Mouse (Mus musculus): Measurements from ENCODE around the gene Rrm2. TPM values are rescaled to one million over a fixed set of nuclear protein-coding genes. Genes with fewer than 3 reads are reported as not detected.
A peak's percentile ranks its signal among the peaks of the same experiment; 100 is the strongest.

The Rrm2 gene
- 1 to 10 TPM; 1.8 to 2.1 TPM for total RNA-seq (2021)
- 0.82 and 1.7 TPM in 2 replicates for polyA plus RNA-seq (2012; rRNA removed)
- long read RNA-seq, partial matches to known transcripts, result 0 of 3 reads
- long read RNA-seq, other reads (novel, unspliced or antisense), result 0 of 3 reads

GRCm38 (mm10) chr12:24707954-24708823 is at the start of gene Rrm2:
Gene Rrm2 (plus strand): TSS chr12:24708241.
- peak; percentile 95 to 96 for DNase-seq
- Histone ChIP-seq H3K27me3 (ENCODE audit: control insufficient read depth, insufficient read depth, low read length) (no peaks in the 10 kb centered on the region), H3K79me2 (replicated peaks; ENCODE audit: control insufficient read depth, insufficient read depth, low read length) (no peaks in the 10 kb centered on the region), H3K4me3 (peak within 1 kb of the TSS; percentile 50), H3K4me1 (ENCODE audit: control insufficient read depth, insufficient read depth, low read length) (peaks cover 7% of the 10 kb centered on the region), H3K36me3 (ENCODE audit: control insufficient read depth, insufficient read depth, low read length) (no peaks in the 10 kb centered on the region), H3K27ac (peak within 1 kb of the TSS; percentile 74), H3K9ac (ENCODE audit: low read depth, low read length) (peak within 1 kb of the TSS; percentile 87)
- TF ChIP-seq CTCF (IDR thresholded peaks at IDR 0.05) (peak; percentile 90), POLR2A (IDR thresholded peaks at IDR 0.05; ENCODE audit: insufficient read depth, low read depth, low read length) (no peak; the same call in 1 of the 2 replicates), EP300 (IDR thresholded peaks at IDR 0.05; ENCODE audit: insufficient read depth, low read depth, low read length) (no peak)
- under 1% methylated on average over 83 of the region's 83 CpGs for WGBS
- intact Hi-C loops (cut with DNase I), result loop anchor here (2.0 kb wide), 1 partner anchor 123 kb away; the partner anchor contains the start of gene Mboat2

GRCm38 (mm10) chr12:24658998-24659397 is 49.0 kb upstream of the Rrm2 start:
- intact Hi-C loops (cut with DNase I), result no loop called here
- Histone ChIP-seq H3K27me3 (ENCODE audit: control insufficient read depth, insufficient read depth, low read length) (no peaks in the 10 kb centered on the region), H3K4me3 (no peak overlapping the region), H3K4me1 (ENCODE audit: control insufficient read depth, insufficient read depth, low read length) (peaks cover 14% of the 10 kb centered on the region), H3K36me3 (ENCODE audit: control insufficient read depth, insufficient read depth, low read length) (peaks cover 46% of the 10 kb centered on the region), H3K27ac (no peak overlapping the region), H3K79me2 (replicated peaks; ENCODE audit: control insufficient read depth, insufficient read depth, low read length) (peaks cover 6% of the 10 kb centered on the region), H3K9ac (ENCODE audit: low read depth, low read length) (no peak overlapping the region)
- TF ChIP-seq CTCF (IDR thresholded peaks at IDR 0.05) (no peak), POLR2A (IDR thresholded peaks at IDR 0.05; ENCODE audit: insufficient read depth, low read depth, low read length) (no peak), EP300 (IDR thresholded peaks at IDR 0.05; ENCODE audit: insufficient read depth, low read depth, low read length) (no peak)
- DNase-seq, result no peak
- 62% methylated on average over 4 of the region's 4 CpGs for WGBS

GRCm38 (mm10) chr12:24659923-24660322 is 48.1 kb upstream of the Rrm2 start:
- H3K79me2 ChIP-seq (replicated peaks; ENCODE audit: control insufficient read depth, insufficient read depth, low read length), result peaks cover 6% of the 10 kb centered on the region
- no peaks in the 10 kb centered on the region for H3K27me3 ChIP-seq (ENCODE audit: control insufficient read depth, insufficient read depth, low read length)
- intact Hi-C loops (cut with DNase I), result no loop called here
- H3K27ac ChIP-seq, result no peak overlapping the region
- peaks cover 11% of the 10 kb centered on the region for H3K4me1 ChIP-seq (ENCODE audit: control insufficient read depth, insufficient read depth, low read length)
- H3K36me3 ChIP-seq (ENCODE audit: control insufficient read depth, insufficient read depth, low read length), result peaks cover 38% of the 10 kb centered on the region
- 88% methylated on average over 9 of the region's 9 CpGs for WGBS
- no peak for DNase-seq
- TF ChIP-seq CTCF (IDR thresholded peaks at IDR 0.05) (no peak), POLR2A (IDR thresholded peaks at IDR 0.05; ENCODE audit: insufficient read depth, low read depth, low read length) (no peak), EP300 (IDR thresholded peaks at IDR 0.05; ENCODE audit: insufficient read depth, low read depth, low read length) (no peak)
- no peak overlapping the region for H3K9ac ChIP-seq (ENCODE audit: low read depth, low read length)
- H3K4me3 ChIP-seq, result no peak overlapping the region

- Histone ChIP-seq H3K36me3 (ENCODE audit: control insufficient read depth, insufficient read depth, low read length) (peaks cover 32% of the 10 kb centered on the region), H3K27me3 (ENCODE audit: control insufficient read depth, insufficient read depth, low read length) (no peaks in the 10 kb centered on the region), H3K79me2 (replicated peaks; ENCODE audit: control insufficient read depth, insufficient read depth, low read length) (peaks cover 4% of the 10 kb centered on the region), H3K4me1 (ENCODE audit: control insufficient read depth, insufficient read depth, low read length) (peaks cover 10% of the 10 kb centered on the region), H3K9ac (ENCODE audit: low read depth, low read length) (no peak overlapping the region), H3K4me3 (no peak overlapping the region), H3K27ac (no peak overlapping the region)
- WGBS, result 44% methylated on average over 4 of the region's 4 CpGs
- TF ChIP-seq CTCF (IDR thresholded peaks at IDR 0.05), result no peak
- peak; percentile 31; the same call in 1 of the 2 replicates for TF ChIP-seq EP300 (IDR thresholded peaks at IDR 0.05; ENCODE audit: insufficient read depth, low read depth, low read length)
- peak in 1 of 2 experiments; percentile 45 for DNase-seq
- intact Hi-C loops (cut with DNase I), result no loop called here
Measured at GRCm38 (mm10) chr12:24661100-24661499, 46.9 kb upstream of the Rrm2 start.

GRCm38 (mm10) chr12:24662131-24662530 is 45.9 kb upstream of the Rrm2 start:
- H3K36me3 ChIP-seq (ENCODE audit: control insufficient read depth, insufficient read depth, low read length), result peaks cover 23% of the 10 kb centered on the region
- TF ChIP-seq EP300 (IDR thresholded peaks at IDR 0.05; ENCODE audit: insufficient read depth, low read depth, low read length) (no peak), POLR2A (IDR thresholded peaks at IDR 0.05; ENCODE audit: insufficient read depth, low read depth, low read length) (no peak), CTCF (IDR thresholded peaks at IDR 0.05) (no peak)
- intact Hi-C loops (cut with DNase I), result no loop called here
- no peak for DNase-seq
- peaks cover 4% of the 10 kb centered on the region for H3K79me2 ChIP-seq (replicated peaks; ENCODE audit: control insufficient read depth, insufficient read depth, low read length)
- no peak overlapping the region for H3K27ac ChIP-seq
- no peaks in the 10 kb centered on the region for H3K27me3 ChIP-seq (ENCODE audit: control insufficient read depth, insufficient read depth, low read length)
- H3K4me1 ChIP-seq (ENCODE audit: control insufficient read depth, insufficient read depth, low read length), result peaks cover 7% of the 10 kb centered on the region
- no peak overlapping the region for H3K9ac ChIP-seq (ENCODE audit: low read depth, low read length)
- H3K4me3 ChIP-seq, result no peak overlapping the region
- 82% methylated on average over 5 of the region's 5 CpGs for WGBS

GRCm38 (mm10) chr12:24680096-24680491 is 27.9 kb upstream of the Rrm2 start:
- intact Hi-C loops (cut with DNase I), result loop anchor here (2.0 kb wide), 2 partner anchors 17 to 27 kb away; no protein-coding TSS in a partner anchor
- Histone ChIP-seq H3K27ac (peak overlapping the region; percentile 88), H3K9ac (ENCODE audit: low read depth, low read length) (peak overlapping the region; percentile 85), H3K36me3 (ENCODE audit: control insufficient read depth, insufficient read depth, low read length) (no peaks in the 10 kb centered on the region), H3K4me3 (peak overlapping the region; percentile 59), H3K27me3 (ENCODE audit: control insufficient read depth, insufficient read depth, low read length) (no peaks in the 10 kb centered on the region), H3K4me1 (ENCODE audit: control insufficient read depth, insufficient read depth, low read length) (peaks cover 10% of the 10 kb centered on the region), H3K79me2 (replicated peaks; ENCODE audit: control insufficient read depth, insufficient read depth, low read length) (no peaks in the 10 kb centered on the region)
- WGBS, result 5% methylated on average over 9 of the region's 9 CpGs
- peak; percentile 73 to 80 for DNase-seq
- TF ChIP-seq POLR2A (IDR thresholded peaks at IDR 0.05; ENCODE audit: insufficient read depth, low read depth, low read length) (peak; percentile 75), EP300 (IDR thresholded peaks at IDR 0.05; ENCODE audit: insufficient read depth, low read depth, low read length) (no peak), CTCF (IDR thresholded peaks at IDR 0.05) (no peak)
